Mouse (Mus musculus): ENCODE measurements around the gene Dchs2.

DNA sequence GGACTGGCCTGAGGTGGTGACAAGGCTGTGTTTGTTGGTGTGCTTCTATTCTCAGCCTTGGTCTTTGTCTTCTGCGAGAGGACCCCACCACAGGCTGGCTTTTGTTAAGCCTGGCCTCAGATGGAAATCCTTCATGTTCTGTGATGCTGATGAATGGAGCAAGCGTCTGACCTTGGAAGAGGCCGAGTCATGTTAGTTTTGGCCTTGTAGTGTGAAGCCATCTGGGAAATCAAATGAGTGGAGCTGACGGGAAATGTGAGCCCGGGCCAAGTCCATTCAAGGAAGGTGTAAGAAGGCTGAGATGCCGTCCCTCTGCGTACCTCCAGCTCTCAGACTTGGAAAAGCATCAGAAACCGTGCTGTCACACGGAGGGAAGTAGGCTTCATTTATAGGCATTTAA is 81.9 kb downstream of the Dchs2 start:
- TF ChIP-seq CTCF (IDR thresholded peaks at IDR 0.05; ENCODE audit: low read depth) (no peak), EP300 (IDR thresholded peaks at IDR 0.05; ENCODE audit: low read depth) (no peak)

All from heart, postnatal 0 days (tissue).